Mouse (Mus musculus): Measurements from ENCODE around the gene Rpl26.

The Rpl26 gene

GRCm38 (mm10) chr11:68890625-68891024 is 10.8 kb upstream of the Rpl26 start:
- DNase-seq (ENCODE audit: low spot score in 2 of 2), result no peak

GRCm38 (mm10) chr11:68891823-68892222 is 9.6 kb upstream of the Rpl26 start:
- DNase-seq (ENCODE audit: low spot score in 2 of 2), result no peak

- DNase-seq (ENCODE audit: low spot score in 2 of 2), result no peak
Measured at GRCm38 (mm10) chr11:68892233-68892832, 9.1 kb upstream of the Rpl26 start.

- DNase-seq (ENCODE audit: low spot score in 2 of 2), result no peak
Measured at GRCm38 (mm10) chr11:68893911-68894464, 7.4 kb upstream of the Rpl26 start.

GRCm38 (mm10) chr11:68896247-68896646 is 5.1 kb upstream of the Rpl26 start:
- no peak for DNase-seq (ENCODE audit: low spot score in 2 of 2)

GRCm38 (mm10) chr11:68897120-68897519 is 4.3 kb upstream of the Rpl26 start:
- peak; percentile 61 to 72 for DNase-seq (ENCODE audit: low spot score in 2 of 2)

GRCm38 (mm10) chr11:68897838-68898237 is 3.5 kb upstream of the Rpl26 start:
- DNase-seq (ENCODE audit: low spot score in 2 of 2), result no peak

- DNase-seq (ENCODE audit: low spot score in 2 of 2), result no peak
Measured at GRCm38 (mm10) chr11:68898790-68899189, 2.6 kb upstream of the Rpl26 start.

- no peak for DNase-seq (ENCODE audit: low spot score in 2 of 2)
Measured at GRCm38 (mm10) chr11:68899815-68900214, 1.6 kb upstream of the Rpl26 start.

GRCm38 (mm10) chr11:68900519-68901350 is 648 bp upstream of the Rpl26 start:
- peak in 1 of 2 experiments; percentile 22 for DNase-seq (ENCODE audit: low spot score in 2 of 2)

GRCm38 (mm10) chr11:68902047-68902364 is 623 bp downstream of the Rpl26 start:
- DNase-seq (ENCODE audit: low spot score in 2 of 2), result no peak

- no peak for DNase-seq (ENCODE audit: low spot score in 2 of 2)
Measured at GRCm38 (mm10) chr11:68902367-68902766, 984 bp downstream of the Rpl26 start.

- DNase-seq (ENCODE audit: low spot score in 2 of 2), result no peak
Measured at GRCm38 (mm10) chr11:68902823-68903222, 1.4 kb downstream of the Rpl26 start.

- DNase-seq (ENCODE audit: low spot score in 2 of 2), result no peak
Measured at GRCm38 (mm10) chr11:68903775-68904174, 2.4 kb downstream of the Rpl26 start.

- peak; percentile 71 to 84 for DNase-seq (ENCODE audit: low spot score in 2 of 2)
Measured at GRCm38 (mm10) chr11:68904375-68905137, 3.2 kb downstream of the Rpl26 start.

GRCm38 (mm10) chr11:68905138-68905531 is 3.8 kb downstream of the Rpl26 start:
- no peak for DNase-seq (ENCODE audit: low spot score in 2 of 2)

GRCm38 (mm10) chr11:68905665-68906460 is 4.5 kb downstream of the Rpl26 start:
- DNase-seq (ENCODE audit: low spot score in 2 of 2), result no peak

GRCm38 (mm10) chr11:68906461-68906790 is 5.0 kb downstream of the Rpl26 start:
- no peak for DNase-seq (ENCODE audit: low spot score in 2 of 2)

- no peak for DNase-seq (ENCODE audit: low spot score in 2 of 2)
Measured at GRCm38 (mm10) chr11:68907251-68907650, 5.9 kb downstream of the Rpl26 start.

- no peak for DNase-seq (ENCODE audit: low spot score in 2 of 2)
Measured at GRCm38 (mm10) chr11:68908846-68909503, 7.6 kb downstream of the Rpl26 start.

GRCm38 (mm10) chr11:68911531-68912177 is 10.3 kb downstream of the Rpl26 start:
- DNase-seq (ENCODE audit: low spot score in 2 of 2), result no peak
